Mouse (Mus musculus): ENCODE measurements at regions not wholly inside any gene's neighbourhood (a gene's known extent, or its start where the extent isn't known, plus 50 kb on each side); places are given as distances from the start of the nearest gene placed in this dataset.

GRCm38 (mm10) chr5:78989714-78990113 lies 1581.9 kb upstream of the Igfbp7 start:
- no peak for TF ChIP-seq CTCF (IDR thresholded peaks at IDR 0.05; ENCODE audit: borderline replicate concordance, insufficient read depth, low read depth, low read length)
- TF ChIP-seq POLR2A (IDR thresholded peaks at IDR 0.05; ENCODE audit: borderline replicate concordance, insufficient read depth, low read length): no peak
